Mouse (Mus musculus) forebrain, embryonic 14.5 days (tissue): ENCODE measurements at regions not wholly inside any gene's neighbourhood (a gene's known extent, or its start where the extent isn't known, plus 50 kb on each side); places are given as distances from the start of the nearest gene placed in this dataset.

ENCODE experiments used
- ATAC-seq: fragments of 200-750 bp; cut with Nextera tagmentation; 2 replicates; pipeline ENCODE4 v1.8.0; 2017; ENCODE audit warnings: mild to moderate bottlenecking, moderate library complexity
- DNase-seq: peaks from one replicate; pipeline ENCODE4 v3.0.0-alpha.2; 2015; ENCODE audit warnings: low spot score
- H3K27ac ChIP-seq: fragments of 300-500 bp; sonication (generic); 2 replicates; pipeline ENCODE4 v1.5.1; 2014; ENCODE audit warnings: low read depth, mild to moderate bottlenecking, control low read depth, low read length, moderate library complexity
- H3K27me3 ChIP-seq: fragments of 300-500 bp; sonication (generic); replicated peaks from 2 replicates; pipeline ENCODE4 v1.6.1; 2014; ENCODE audit warnings: low read length, control low read depth, mixed read lengths; ENCODE audit not compliant: control insufficient read depth, insufficient read depth
- H3K36me3 ChIP-seq: fragments of 300-500 bp; sonication (generic); 2 replicates; pipeline ENCODE4 v1.6.1; 2014; ENCODE audit warnings: low read length, control low read depth; ENCODE audit not compliant: control insufficient read depth, insufficient read depth
- H3K4me1 ChIP-seq: fragments of 300-500 bp; sonication (generic); 2 replicates; pipeline ENCODE4 v1.6.1; 2014; ENCODE audit warnings: antibody characterized with exemption, low read length, control low read depth; ENCODE audit not compliant: control insufficient read depth, insufficient read depth
- H3K4me2 ChIP-seq: fragments of 300-500 bp; sonication (generic); 2 replicates; pipeline ENCODE4 v1.6.1; 2014; ENCODE audit warnings: mild to moderate bottlenecking, control low read depth, low read length
- H3K4me3 ChIP-seq: fragments of 300-500 bp; sonication (generic); 2 replicates; pipeline ENCODE4 v1.5.1; 2014; ENCODE audit warnings: low read depth, low read length, control low read depth
- H3K9ac ChIP-seq: fragments of 300-500 bp; sonication (generic); 2 replicates; pipeline ENCODE4 v1.6.1; 2014; ENCODE audit warnings: mild to moderate bottlenecking, low read length, control low read depth, moderate library complexity
- H3K9me3 ChIP-seq: fragments of 300-500 bp; sonication (generic); replicated peaks from 2 replicates; pipeline ENCODE4 v1.6.1; 2016; ENCODE audit warnings: low read length, control low read depth, mixed read lengths; ENCODE audit not compliant: control insufficient read depth
- WGBS: fragments of 180-500 bp; shearing (Covaris S2); extraction: QIAGEN DNeasy Blood & Tissue Kit; methylation state at CpG from one replicate; pipeline ENCODE4 v1.1.7; 2014; 5-methylcytosine and 5-hydroxymethylcytosine counted together

DNA sequence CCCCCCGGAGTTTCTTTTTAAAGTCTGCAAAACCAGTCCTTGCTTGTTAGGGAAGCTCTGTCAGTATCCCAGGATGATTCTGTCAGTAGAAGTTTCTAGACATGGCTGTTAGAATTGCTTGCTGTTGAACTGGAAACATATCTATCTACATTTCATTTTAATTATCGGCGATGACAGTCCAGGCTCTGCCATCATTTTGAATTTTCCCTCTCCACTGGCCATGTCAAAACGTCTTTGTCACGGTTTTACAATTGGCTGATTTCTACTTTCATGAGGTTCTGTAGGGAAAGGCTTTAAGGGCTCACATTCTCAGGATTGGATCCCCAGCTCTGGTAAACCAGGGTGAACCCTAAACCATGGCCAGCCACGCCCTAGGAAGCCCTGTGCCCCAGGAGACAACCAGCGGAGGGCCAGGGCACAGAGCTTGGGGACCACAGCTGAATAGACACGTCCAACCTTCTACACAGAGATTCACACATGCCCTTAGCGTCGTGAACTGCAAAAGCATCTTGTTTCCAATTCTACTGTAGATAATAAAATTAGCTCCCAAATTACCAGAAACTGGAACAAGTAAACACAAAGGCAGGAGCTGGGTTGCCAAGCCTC lies 177.8 kb downstream of the Efcab1 start:
- H3K27ac ChIP-seq: no peak overlapping the region
- peak overlapping the region; percentile 44 for H3K4me3 ChIP-seq
- H3K4me1 ChIP-seq: no peaks in the 10 kb centered on the region
- no peaks in the 10 kb centered on the region for H3K9me3 ChIP-seq
- WGBS: 19% methylated on average over 10 of the region's 10 CpGs
- DNase-seq (peak; percentile 1), ATAC-seq (peak; percentile 51)
- peak overlapping the region; percentile 56; the same call in 1 of the 2 replicates for H3K9ac ChIP-seq
- no peaks in the 10 kb centered on the region for H3K36me3 ChIP-seq
- peaks cover 10% of the 10 kb centered on the region; the same call in 1 of the 2 replicates for H3K27me3 ChIP-seq
- H3K4me2 ChIP-seq: peak overlapping the region; percentile 84

DNA sequence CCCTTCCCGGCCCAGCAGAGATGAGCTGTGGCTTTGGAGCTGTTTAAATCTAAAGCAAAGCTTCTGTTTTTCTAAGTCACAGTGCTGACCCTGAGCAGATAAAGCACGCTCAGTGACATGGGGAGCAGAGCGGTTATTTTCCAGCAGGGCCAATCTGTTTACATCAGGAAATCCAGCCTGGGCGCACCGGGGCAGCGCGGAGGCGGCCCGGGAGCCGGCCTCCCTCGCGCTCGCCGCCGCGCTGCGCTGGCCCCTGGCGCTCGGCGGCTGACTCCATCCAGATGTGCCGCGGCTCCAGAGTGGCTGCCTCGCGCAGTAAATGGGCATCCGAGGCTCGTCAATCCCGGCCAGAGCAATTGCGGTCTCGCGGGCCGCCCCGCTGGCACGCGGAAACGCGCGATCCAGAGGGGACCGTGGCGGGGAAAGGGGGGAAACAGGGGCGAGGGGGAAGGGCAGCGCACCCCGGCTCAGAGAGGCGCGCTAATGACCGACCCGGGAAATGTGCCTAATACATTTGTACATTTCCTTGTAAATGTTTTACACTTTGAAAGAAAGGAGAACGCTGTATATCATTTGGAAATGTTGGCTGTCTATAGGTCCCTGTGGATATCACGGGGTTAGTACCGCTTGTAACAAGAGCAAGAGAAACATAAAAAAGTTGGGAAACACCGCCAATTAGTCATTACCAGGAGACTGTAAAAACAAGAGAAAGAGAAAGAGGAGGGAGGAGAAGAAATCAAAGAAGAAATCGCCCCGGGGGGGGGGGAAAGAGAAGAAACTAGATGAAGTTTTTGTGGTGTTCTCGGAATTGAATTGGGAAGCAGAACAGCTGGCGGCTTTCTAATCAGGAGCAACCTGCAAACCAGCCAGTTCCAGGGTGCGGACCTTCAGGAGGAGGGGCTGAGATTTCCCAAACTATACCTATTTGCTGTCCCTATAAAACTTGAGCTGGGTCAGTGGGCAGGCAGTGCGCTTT lies 178.6 kb downstream of the Efcab1 start:
- peak overlapping the region; percentile 84 for H3K4me2 ChIP-seq
- ATAC-seq: peak; percentile 89
- peak; percentile 31 for DNase-seq
- H3K4me3 ChIP-seq: peak overlapping the region; percentile 44
- no peaks in the 10 kb centered on the region for H3K9me3 ChIP-seq
- no peaks in the 10 kb centered on the region for H3K4me1 ChIP-seq
- peaks cover 10% of the 10 kb centered on the region; the same call in 1 of the 2 replicates for H3K27me3 ChIP-seq
- H3K27ac ChIP-seq: no peak overlapping the region
- 1% methylated on average over 56 of the region's 56 CpGs for WGBS
- H3K36me3 ChIP-seq: no peaks in the 10 kb centered on the region
- H3K9ac ChIP-seq: peak overlapping the region; percentile 56; the same call in 1 of the 2 replicates

DNA sequence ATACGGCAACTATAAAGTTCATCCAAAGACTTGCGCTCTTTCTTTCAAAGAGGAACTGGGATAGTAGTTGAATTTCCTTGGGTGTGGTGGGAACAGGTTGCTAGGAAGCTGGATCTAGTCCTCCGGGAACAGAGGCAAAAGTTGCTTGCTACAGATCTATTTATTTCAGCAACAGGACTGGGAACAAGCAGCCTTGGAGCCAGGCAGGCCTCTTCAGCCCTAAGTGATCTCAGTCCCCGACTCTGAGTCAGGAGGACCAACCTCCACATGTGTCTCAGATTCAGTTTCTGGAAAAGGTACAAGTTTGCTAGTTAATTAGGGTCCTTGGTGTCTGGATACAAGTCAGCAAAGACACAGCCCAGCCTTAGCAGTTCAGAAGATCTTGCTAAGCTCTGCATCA lies 180.2 kb downstream of the Efcab1 start:
- Histone ChIP-seq H3K27me3 (peaks cover 10% of the 10 kb centered on the region; the same call in 1 of the 2 replicates), H3K4me1 (no peaks in the 10 kb centered on the region), H3K9me3 (no peaks in the 10 kb centered on the region), H3K4me2 (no peak overlapping the region), H3K27ac (no peak overlapping the region), H3K36me3 (no peaks in the 10 kb centered on the region), H3K9ac (no peak overlapping the region), H3K4me3 (no peak overlapping the region)
- 89% methylated on average over 4 of the region's 4 CpGs for WGBS
- ATAC-seq: no peak
- DNase-seq: no peak

DNA sequence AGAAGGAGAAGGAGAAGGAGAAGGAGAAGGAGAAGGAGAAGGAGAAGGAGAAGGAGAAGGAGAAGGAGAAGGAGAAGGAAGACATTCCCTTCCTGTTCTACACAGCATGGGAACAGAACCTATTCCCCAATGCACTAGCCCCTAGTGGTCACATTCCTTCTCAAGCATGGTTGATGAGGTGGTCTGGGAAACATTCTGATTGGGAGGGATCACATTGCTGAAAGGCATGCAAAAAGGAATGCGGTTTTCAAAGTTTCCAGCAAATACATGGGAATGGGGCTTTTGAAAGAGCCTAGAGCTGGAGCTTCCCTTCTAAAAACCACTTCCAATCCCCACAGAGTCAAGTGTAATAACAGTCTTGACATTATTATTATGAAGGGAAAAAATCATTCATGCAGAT lies 197.5 kb downstream of the Efcab1 start:
- Histone ChIP-seq H3K4me3 (no peak overlapping the region), H3K27me3 (no peaks in the 10 kb centered on the region), H3K9ac (no peak overlapping the region), H3K9me3 (no peaks in the 10 kb centered on the region), H3K36me3 (no peaks in the 10 kb centered on the region), H3K27ac (no peak overlapping the region), H3K4me2 (no peak overlapping the region), H3K4me1 (no peaks in the 10 kb centered on the region)
- DNase-seq (no peak), ATAC-seq (no peak)
- WGBS: 51% methylated on average over 1 of the region's 1 CpGs

DNA sequence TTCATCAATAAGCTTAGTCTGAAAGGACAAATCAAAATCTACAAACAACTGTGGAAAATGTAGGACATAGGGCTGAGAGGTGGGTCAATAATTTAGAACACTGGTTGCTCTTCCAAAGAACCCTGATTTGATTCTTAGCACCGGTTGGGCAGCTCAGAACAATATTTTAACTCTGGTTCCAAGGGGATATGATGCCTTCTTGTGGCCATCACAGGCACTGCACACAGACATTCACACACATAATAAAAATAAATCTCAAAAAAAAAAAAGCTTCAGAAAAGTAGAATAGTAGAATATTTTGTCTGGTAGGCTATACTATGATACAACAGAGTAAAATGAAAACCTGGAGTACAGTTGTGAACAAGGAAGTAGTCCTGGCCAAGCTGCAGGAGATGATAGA lies 200.8 kb downstream of the Efcab1 start:
- H3K4me3 ChIP-seq: no peak overlapping the region
- H3K4me1 ChIP-seq: no peaks in the 10 kb centered on the region

DNA sequence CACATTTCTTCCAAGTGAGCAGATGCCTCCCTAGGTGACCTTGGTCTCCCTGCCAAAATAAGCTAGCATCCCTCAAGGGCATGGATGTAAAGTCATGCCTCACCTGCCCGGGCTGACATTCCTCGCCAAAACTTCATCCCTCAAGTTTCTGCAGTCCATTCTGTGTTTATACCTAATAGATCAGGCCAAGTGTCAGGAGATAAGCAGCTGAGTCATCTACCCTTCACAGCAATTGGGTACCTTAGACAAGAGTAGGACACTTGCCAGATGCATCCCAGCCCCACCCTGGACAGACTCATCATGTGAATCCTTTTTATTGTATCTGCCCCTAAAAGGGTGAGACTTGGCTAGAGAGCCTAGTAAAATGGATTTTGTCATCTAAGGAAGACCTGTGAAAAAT lies 204.1 kb upstream of the Gm21897 start:
- no peak overlapping the region for H3K4me3 ChIP-seq
- H3K9me3 ChIP-seq: no peaks in the 10 kb centered on the region
- H3K9ac ChIP-seq: no peak overlapping the region
- H3K36me3 ChIP-seq: no peaks in the 10 kb centered on the region
- no peaks in the 10 kb centered on the region for H3K4me1 ChIP-seq
- no peak overlapping the region for H3K27ac ChIP-seq
- no peak overlapping the region for H3K4me2 ChIP-seq
- ATAC-seq: no peak
- no peak for DNase-seq
- no peaks in the 10 kb centered on the region for H3K27me3 ChIP-seq
- 71% methylated on average over 2 of the region's 2 CpGs for WGBS

More for the DNA sequence above, 200.8 kb downstream of the Efcab1 start:
- no peak for DNase-seq
- Histone ChIP-seq H3K36me3 (no peaks in the 10 kb centered on the region), H3K4me2 (no peak overlapping the region), H3K27ac (no peak overlapping the region), H3K27me3 (no peaks in the 10 kb centered on the region), H3K9ac (no peak overlapping the region), H3K9me3 (no peaks in the 10 kb centered on the region)
- 83% methylated on average over 1 of the region's 1 CpGs for WGBS
- no peak for ATAC-seq

DNA sequence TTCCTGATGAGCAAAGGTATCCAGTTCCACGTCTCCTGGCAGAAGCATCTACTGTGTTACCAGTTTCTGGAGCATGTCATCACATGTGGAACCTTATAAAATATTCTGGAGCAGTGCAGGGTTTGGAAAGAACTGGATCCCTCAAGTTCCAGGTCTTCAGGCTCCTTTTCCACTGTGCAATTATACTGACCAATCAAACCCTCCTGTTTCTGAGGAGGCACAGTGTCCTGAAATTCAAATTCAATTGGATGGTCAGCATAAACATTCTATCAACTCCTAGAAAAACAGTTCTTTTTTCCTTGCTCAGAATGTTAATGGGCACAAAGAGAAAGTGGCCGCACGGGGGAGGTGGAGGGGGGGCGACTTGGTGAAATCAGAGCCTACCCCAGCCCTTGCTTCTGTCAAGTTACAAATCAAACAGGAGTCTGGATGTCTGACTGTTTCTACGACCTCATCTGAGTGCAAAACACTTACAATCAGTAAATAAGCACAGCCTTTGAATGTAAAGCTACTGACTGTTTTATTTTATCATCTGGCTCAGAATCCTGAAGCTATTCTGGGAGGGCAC lies 203.2 kb upstream of the Gm21897 start:
- H3K27me3 ChIP-seq: no peaks in the 10 kb centered on the region
- no peak overlapping the region for H3K9ac ChIP-seq
- ATAC-seq: no peak
- no peak overlapping the region for H3K4me2 ChIP-seq
- H3K4me3 ChIP-seq: no peak overlapping the region
- DNase-seq: no peak
- no peaks in the 10 kb centered on the region for H3K36me3 ChIP-seq
- no peaks in the 10 kb centered on the region for H3K9me3 ChIP-seq
- WGBS: 47% methylated on average over 5 of the region's 5 CpGs
- H3K4me1 ChIP-seq: no peaks in the 10 kb centered on the region
- H3K27ac ChIP-seq: no peak overlapping the region

DNA sequence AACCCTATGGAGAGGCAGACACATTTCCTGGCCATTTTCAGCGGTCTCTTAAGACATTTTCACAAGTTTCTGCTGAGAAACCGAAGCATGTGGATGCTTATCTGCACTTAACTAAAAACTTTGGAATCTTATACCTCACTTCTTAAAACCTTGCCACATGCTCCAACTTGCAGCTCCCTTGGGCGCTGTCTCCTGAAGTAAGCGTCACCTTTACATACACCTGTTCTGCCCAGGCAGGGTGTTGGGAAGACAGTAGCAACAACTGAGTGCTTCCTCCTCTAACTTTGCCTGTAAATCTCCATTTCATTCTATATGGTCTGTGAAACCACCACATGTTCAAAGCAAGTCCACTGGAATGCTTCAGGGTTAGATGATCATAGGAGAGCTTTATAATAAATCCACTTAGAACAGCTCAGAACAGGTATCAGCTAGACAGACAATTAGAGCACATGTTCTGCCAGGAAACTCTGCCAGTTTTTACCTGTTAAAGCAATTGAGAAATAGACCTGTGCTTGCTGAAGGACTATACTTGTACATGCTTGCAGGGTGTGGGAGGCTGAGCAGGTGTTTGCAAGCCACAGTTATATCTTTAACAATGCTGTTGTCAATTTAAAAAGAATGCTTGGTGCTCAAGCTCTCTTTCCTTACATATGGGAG lies 202.6 kb upstream of the Gm21897 start:
- WGBS: 90% methylated on average over 4 of the region's 4 CpGs
- H3K9ac ChIP-seq: no peak overlapping the region
- no peaks in the 10 kb centered on the region for H3K4me1 ChIP-seq
- DNase-seq: no peak
- H3K9me3 ChIP-seq: no peaks in the 10 kb centered on the region
- H3K27me3 ChIP-seq: no peaks in the 10 kb centered on the region
- H3K4me2 ChIP-seq: no peak overlapping the region
- H3K4me3 ChIP-seq: no peak overlapping the region
- ATAC-seq: no peak
- no peak overlapping the region for H3K27ac ChIP-seq
- H3K36me3 ChIP-seq: no peaks in the 10 kb centered on the region
